In the genomic region with DNA sequence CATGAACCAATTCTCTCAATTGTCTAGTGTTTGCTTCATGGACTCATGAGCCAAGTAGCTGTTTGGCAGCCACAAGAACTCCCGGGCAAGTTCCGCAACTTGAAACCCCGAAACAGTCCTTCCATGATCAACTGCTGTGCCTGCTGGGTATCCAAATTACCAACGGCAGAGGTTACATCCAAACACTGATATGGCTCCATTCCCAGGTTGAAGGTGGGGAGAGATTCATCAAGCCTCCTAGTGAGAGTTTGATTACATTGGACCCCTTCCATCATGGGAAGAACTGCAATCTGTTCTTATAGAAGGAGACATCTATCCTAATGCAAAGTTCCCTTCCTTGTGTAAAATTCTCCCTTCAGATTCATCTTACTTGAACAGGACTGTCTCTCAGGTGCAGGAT, we compare ENCODE assay signal across 24 mouse cellular contexts.
A peak's percentile ranks its signal among the peaks of the same experiment; 100 is the strongest.
DNase-seq lines count a peak whose midpoint lies in the region; ATAC-seq and TF ChIP-seq lines count a peak whose summit lies in the region.
"Had no signal": no experiment of that assay in that cellular context is flagged by ENCODE, and none has a peak within 500 bp of the region (broad histone marks: within the 10 kb centered on the region; RNA-seq: fewer than 3 reads in every experiment).

No protein-coding gene starts in this region.

- no peak for TF ChIP-seq CTCF in liver, adult 2 months (IDR thresholded peaks at IDR 0.05; ENCODE audit: low read depth, low read length)

- no peaks in the 10 kb centered on the region for H3K79me2 ChIP-seq in liver, adult 2 months (ENCODE audit: control insufficient read depth, insufficient read depth, low read length)

- no peaks in the 10 kb centered on the region for H3K4me1 ChIP-seq in forebrain, embryonic 14.5 days (ENCODE audit: control insufficient read depth, insufficient read depth, low read length)
- peaks cover 4% of the 10 kb centered on the region; the same call in 1 of the 2 replicates for H3K4me1 ChIP-seq in forebrain, embryonic 12.5 days
- H3K4me1 ChIP-seq in liver, adult 2 months (ENCODE audit: control insufficient read depth, insufficient read depth, low read length), result no peaks in the 10 kb centered on the region
- no peaks in the 10 kb centered on the region for H3K4me1 ChIP-seq in kidney, embryonic 16.5 days (ENCODE audit: insufficient read depth, low read length)
- H3K4me1 ChIP-seq: embryonic facial prominence, embryonic 12.5 days; liver, embryonic 12.5 days; neural tube, embryonic 15.5 days; stomach, embryonic 15.5 days had no signal

- H3K9ac ChIP-seq in forebrain, embryonic 14.5 days (ENCODE audit: low read length), result no peak overlapping the region
- no peak overlapping the region for H3K9ac ChIP-seq in forebrain, embryonic 12.5 days
- H3K9ac ChIP-seq in liver, adult 2 months (ENCODE audit: low read depth, low read length), result no peak overlapping the region
- H3K9ac ChIP-seq in kidney, embryonic 16.5 days (replicated peaks; ENCODE audit: low read length), result no peak overlapping the region
- H3K9ac ChIP-seq: embryonic facial prominence, embryonic 12.5 days; hindbrain, embryonic 14.5 days; liver, embryonic 12.5 days; neural tube, embryonic 15.5 days; stomach, embryonic 15.5 days had no signal

- no peak for TF ChIP-seq POLR2A in liver, adult 2 months (IDR thresholded peaks at IDR 0.05; ENCODE audit: extremely low read depth, insufficient read depth, low read length)

- no peaks in the 10 kb centered on the region for H3K9me3 ChIP-seq in forebrain, embryonic 14.5 days (replicated peaks; ENCODE audit: control insufficient read depth, low read length)
- H3K9me3 ChIP-seq in forebrain, embryonic 12.5 days, result no peaks in the 10 kb centered on the region
- no peaks in the 10 kb centered on the region for H3K9me3 ChIP-seq in kidney, embryonic 16.5 days (ENCODE audit: low read length)
- H3K9me3 ChIP-seq: embryonic facial prominence, embryonic 12.5 days; liver, embryonic 12.5 days; midbrain, embryonic 10.5 days; neural tube, embryonic 15.5 days; stomach, embryonic 15.5 days had no signal

- DNase-seq in forebrain, embryonic 14.5 days (ENCODE audit: low spot score), result peak; percentile 25
- DNase-seq in liver, adult 2 months (ENCODE audit: extremely low read depth, low read depth, low spot score), result peak; percentile 20
- DNase-seq in liver, result no peak
- DNase-seq in cerebellum, adult 9-10 months, result peak; percentile 97
- DNase-seq in kidney, postnatal 10 days, result no peak
- no peak for DNase-seq in layer of hippocampus, postnatal 14 days (ENCODE audit: low spot score in 2 of 2)
- DNase-seq: adrenal gland, adult 8-10 months; gastrocnemius, postnatal 36 days; heart, postnatal 36 days; kidney, adult 8-10 months; kidney, postnatal 36 days; lung, adult 18-20 months; lung, postnatal 10 days; thymus, postnatal 4 days had no signal

- 78% methylated on average over 4 of the region's 4 CpGs for WGBS in forebrain, embryonic 14.5 days
- 94% methylated on average over 4 of the region's 4 CpGs for WGBS in forebrain, embryonic 12.5 days
- 45% methylated on average over 4 of the region's 4 CpGs for WGBS in liver, adult 2 months
- 81% methylated on average over 4 of the region's 4 CpGs for WGBS in kidney, embryonic 16.5 days

- H3K4me3 ChIP-seq in forebrain, embryonic 14.5 days (ENCODE audit: low read depth, low read length), result no peak overlapping the region
- H3K4me3 ChIP-seq in forebrain, embryonic 12.5 days (replicated peaks), result no peak overlapping the region
- H3K4me3 ChIP-seq in liver, adult 2 months (ENCODE audit: insufficient read depth, low read depth, low read length), result no peak overlapping the region
- no peak overlapping the region for H3K4me3 ChIP-seq in kidney, embryonic 16.5 days (ENCODE audit: low read length)
- H3K4me3 ChIP-seq: embryonic facial prominence, embryonic 12.5 days; liver, embryonic 12.5 days; midbrain, embryonic 10.5 days; neural tube, embryonic 15.5 days; stomach, embryonic 15.5 days had no signal

- H3K27me3 ChIP-seq in forebrain, embryonic 14.5 days (replicated peaks; ENCODE audit: control insufficient read depth, insufficient read depth, low read length), result no peaks in the 10 kb centered on the region
- peaks cover 9% of the 10 kb centered on the region for H3K27me3 ChIP-seq in forebrain, embryonic 12.5 days
- no peaks in the 10 kb centered on the region for H3K27me3 ChIP-seq in liver, adult 2 months (ENCODE audit: control insufficient read depth, insufficient read depth, low read length)
- no peaks in the 10 kb centered on the region for H3K27me3 ChIP-seq in kidney, embryonic 16.5 days (ENCODE audit: insufficient read depth, low read length)
- H3K27me3 ChIP-seq: embryonic facial prominence, embryonic 12.5 days; liver, embryonic 12.5 days; neural tube, embryonic 15.5 days; stomach, embryonic 15.5 days had no signal

- no peaks in the 10 kb centered on the region for H3K36me3 ChIP-seq in forebrain, embryonic 14.5 days (ENCODE audit: control insufficient read depth, insufficient read depth, low read length)
- H3K36me3 ChIP-seq in forebrain, embryonic 12.5 days (replicated peaks), result no peaks in the 10 kb centered on the region
- no peaks in the 10 kb centered on the region for H3K36me3 ChIP-seq in liver, adult 2 months (ENCODE audit: control insufficient read depth, insufficient read depth, low read length)
- no peaks in the 10 kb centered on the region for H3K36me3 ChIP-seq in kidney, embryonic 16.5 days (ENCODE audit: insufficient read depth, low read length)
- H3K36me3 ChIP-seq: embryonic facial prominence, embryonic 12.5 days; liver, embryonic 12.5 days; midbrain, embryonic 10.5 days; neural tube, embryonic 15.5 days; stomach, embryonic 15.5 days had no signal

- no peak overlapping the region for H3K27ac ChIP-seq in forebrain, embryonic 14.5 days (ENCODE audit: low read depth, low read length)
- H3K27ac ChIP-seq in forebrain, embryonic 12.5 days, result no peak overlapping the region
- H3K27ac ChIP-seq in liver, adult 2 months (replicated peaks; ENCODE audit: insufficient read depth, low read depth, low read length), result no peak overlapping the region
- H3K27ac ChIP-seq in kidney, embryonic 16.5 days (ENCODE audit: low read length), result no peak overlapping the region
- H3K27ac ChIP-seq: embryonic facial prominence, embryonic 12.5 days; hindbrain, embryonic 14.5 days; liver, embryonic 12.5 days; midbrain, embryonic 10.5 days; neural tube, embryonic 15.5 days; stomach, embryonic 15.5 days had no signal

- ATAC-seq in forebrain, embryonic 14.5 days, result no peak
- no peak for ATAC-seq in forebrain, embryonic 12.5 days (ENCODE audit: low FRiP score)
- ATAC-seq in kidney, embryonic 16.5 days (ENCODE audit: low FRiP score, low TSS enrichment), result no peak
- ATAC-seq: activated CD4-positive, CD25-positive, alpha-beta regulatory T cell, adult 4 months; forebrain, embryonic 16.5 days; liver, embryonic 12.5 days had no signal

- H3K4me2 ChIP-seq in forebrain, embryonic 14.5 days (ENCODE audit: low read length), result no peak overlapping the region
- no peak overlapping the region for H3K4me2 ChIP-seq in forebrain, embryonic 12.5 days
- no peak overlapping the region for H3K4me2 ChIP-seq in kidney, embryonic 16.5 days (replicated peaks; ENCODE audit: low read depth, low read length)
- H3K4me2 ChIP-seq: embryonic facial prominence, embryonic 12.5 days; hindbrain, embryonic 14.5 days; liver, embryonic 12.5 days; neural tube, embryonic 15.5 days; stomach, embryonic 15.5 days had no signal

Comparison
In these comparisons a context has a peak if more than half of its experiments do, and no peak if none do; other contexts are left out.
1. DNase-seq: peak in forebrain, embryonic 14.5 days (single experiment), liver, adult 2 months (single experiment) and cerebellum, adult 9-10 months (single experiment); none in liver (single experiment), kidney, postnatal 10 days (single experiment) and layer of hippocampus, postnatal 14 days (0 of 2).